Mouse (Mus musculus): ENCODE results near the gene Ppp4r1. TPM values are rescaled to one million over a fixed set of nuclear protein-coding genes. Genes with fewer than 3 reads are reported as not detected.

The Ppp4r1 gene
- 5.8 and 7.1 TPM in 2 replicates for polyA plus RNA-seq (2021; fragmentation: Nextera tagmentation)
- long read RNA-seq, experiment 1, transcript Ppp4r1-204 (20 exons, 3,784 nt), result major isoform, 9 of 49 reads
- long read RNA-seq, experiment 1, partial matches to known transcripts, result 17 of 49 reads
- long read RNA-seq, experiment 1, other reads (novel, unspliced or antisense), result 21 of 49 reads
- long read RNA-seq, experiment 2, partial matches to known transcripts, result 3 of 7 reads
- long read RNA-seq, experiment 2, other reads (novel, unspliced or antisense), result 3 of 7 reads

GRCm38 (mm10) chr17:65782551-65783141, at the start of gene Ppp4r1:
Gene Ppp4r1, plus strand, starts transcription at chr17:65782573.

GRCm38 (mm10) chr17:65771951-65772934, 10.1 kb upstream of the Ppp4r1 start, which contains the start of gene Rab31:
Gene Rab31, minus strand, starts transcription at chr17:65772752.

GRCm38 (mm10) chr17:65885697-65886529, 103.5 kb downstream of the Ppp4r1 start, which contains the start of gene Ralbp1:
Gene Ralbp1, minus strand, starts transcription at chr17:65885798.

Other genes starting within 250 kb of the Ppp4r1 start
- 1.8 and 2.0 TPM in 2 replicates for gene Tmem232, start 241.8 kb upstream of the Ppp4r1 start, polyA plus RNA-seq (2021; fragmentation: Nextera tagmentation)
- 145 and 180 TPM in 2 replicates for gene Vapa, start 169.0 kb upstream of the Ppp4r1 start, polyA plus RNA-seq (2021; fragmentation: Nextera tagmentation)
- not detected in 2 replicates for gene Txndc2, start 140.4 kb upstream of the Ppp4r1 start, polyA plus RNA-seq (2021; fragmentation: Nextera tagmentation)
- 106 and 144 TPM in 2 replicates for gene Rab31, start 9.8 kb upstream of the Ppp4r1 start, polyA plus RNA-seq (2021; fragmentation: Nextera tagmentation)
- 55.4 and 97.2 TPM in 2 replicates for gene Ralbp1, start 103.2 kb downstream of the Ppp4r1 start, polyA plus RNA-seq (2021; fragmentation: Nextera tagmentation)
- gene Twsg1, start 168.7 kb downstream of the Ppp4r1 start, polyA plus RNA-seq (2021; fragmentation: Nextera tagmentation), result 6.7 and 13.7 TPM in 2 replicates